Mouse (Mus musculus): ENCODE results near the gene Slc11a1. TPM values are rescaled to one million over a fixed set of nuclear protein-coding genes. Genes with fewer than 3 reads are reported as not detected.

Gene Slc11a1
- polyA plus RNA-seq, 1 experiment from 2014 or later: 2.2 TPM

- H3K27me3 ChIP-seq (ENCODE audit: control insufficient read depth, insufficient read depth, low read length): no peaks in the 10 kb centered on the region
- no peak overlapping the region for H3K4me3 ChIP-seq (ENCODE audit: low read depth, low read length)
- ATAC-seq (ENCODE audit: low read depth): no peak
- H3K27ac ChIP-seq (ENCODE audit: low read depth, low read length): no peak overlapping the region
- H3K4me2 ChIP-seq (ENCODE audit: low read depth, low read length): no peak overlapping the region
- no peaks in the 10 kb centered on the region for H3K9me3 ChIP-seq (ENCODE audit: control insufficient read depth, low read length)
- no peaks in the 10 kb centered on the region for H3K4me1 ChIP-seq (ENCODE audit: control insufficient read depth, insufficient read depth, low read length)
- H3K36me3 ChIP-seq (ENCODE audit: control insufficient read depth, insufficient read depth, low read length): no peaks in the 10 kb centered on the region
- no peak overlapping the region for H3K9ac ChIP-seq (replicated peaks; ENCODE audit: low read depth, low read length)
- WGBS: 93% methylated on average over 4 of the region's 4 CpGs
Observed at GRCm38 (mm10) chr1:74404206-74404605, 29.2 kb downstream of the Slc11a1 start.

- H3K4me3 ChIP-seq (ENCODE audit: low read depth, low read length): no peak within 1 kb of the TSS
- H3K9me3 ChIP-seq (ENCODE audit: control insufficient read depth, low read length): no peaks in the 10 kb centered on the region
- no peak within 1 kb of the TSS for H3K27ac ChIP-seq (ENCODE audit: low read depth, low read length)
- H3K4me1 ChIP-seq (ENCODE audit: control insufficient read depth, insufficient read depth, low read length): no peaks in the 10 kb centered on the region
- no peak within 1 kb of the TSS for H3K4me2 ChIP-seq (ENCODE audit: low read depth, low read length)
- no peak for ATAC-seq (ENCODE audit: low read depth)
- no peaks in the 10 kb centered on the region for H3K36me3 ChIP-seq (ENCODE audit: control insufficient read depth, insufficient read depth, low read length)
- no peaks in the 10 kb centered on the region for H3K27me3 ChIP-seq (ENCODE audit: control insufficient read depth, insufficient read depth, low read length)
- 34% methylated on average over 15 of the region's 15 CpGs for WGBS
- no peak within 1 kb of the TSS for H3K9ac ChIP-seq (replicated peaks; ENCODE audit: low read depth, low read length)
Observed at GRCm38 (mm10) chr1:74408589-74409504, 33.9 kb downstream of the Slc11a1 start, which contains the start of gene Vil1. Vil1 (plus strand) TSS chr1:74409376.

- no peak for ATAC-seq (ENCODE audit: low read depth)
- no peak overlapping the region for H3K27ac ChIP-seq (ENCODE audit: low read depth, low read length)
- no peaks in the 10 kb centered on the region for H3K36me3 ChIP-seq (ENCODE audit: control insufficient read depth, insufficient read depth, low read length)
- WGBS: 55% methylated on average over 2 of the region's 2 CpGs
- H3K4me3 ChIP-seq (ENCODE audit: low read depth, low read length): no peak overlapping the region
- H3K4me2 ChIP-seq (ENCODE audit: low read depth, low read length): no peak overlapping the region
- H3K9ac ChIP-seq (replicated peaks; ENCODE audit: low read depth, low read length): no peak overlapping the region
- H3K9me3 ChIP-seq (ENCODE audit: control insufficient read depth, low read length): no peaks in the 10 kb centered on the region
- no peaks in the 10 kb centered on the region for H3K4me1 ChIP-seq (ENCODE audit: control insufficient read depth, insufficient read depth, low read length)
- no peaks in the 10 kb centered on the region for H3K27me3 ChIP-seq (ENCODE audit: control insufficient read depth, insufficient read depth, low read length)
Observed at GRCm38 (mm10) chr1:74411753-74412325, 36.8 kb downstream of the Slc11a1 start.

GRCm38 (mm10) chr1:74412711-74413110 lies 37.7 kb downstream of the Slc11a1 start:
- H3K36me3 ChIP-seq (ENCODE audit: control insufficient read depth, insufficient read depth, low read length): no peaks in the 10 kb centered on the region
- ATAC-seq (ENCODE audit: low read depth): no peak
- no peaks in the 10 kb centered on the region for H3K4me1 ChIP-seq (ENCODE audit: control insufficient read depth, insufficient read depth, low read length)
- H3K9me3 ChIP-seq (ENCODE audit: control insufficient read depth, low read length): no peaks in the 10 kb centered on the region
- H3K4me3 ChIP-seq (ENCODE audit: low read depth, low read length): no peak overlapping the region
- H3K4me2 ChIP-seq (ENCODE audit: low read depth, low read length): no peak overlapping the region
- WGBS: 86% methylated on average over 8 of the region's 8 CpGs
- H3K27me3 ChIP-seq (ENCODE audit: control insufficient read depth, insufficient read depth, low read length): no peaks in the 10 kb centered on the region
- H3K9ac ChIP-seq (replicated peaks; ENCODE audit: low read depth, low read length): no peak overlapping the region
- no peak overlapping the region for H3K27ac ChIP-seq (ENCODE audit: low read depth, low read length)

- Histone ChIP-seq H3K36me3 (ENCODE audit: control insufficient read depth, insufficient read depth, low read length) (no peaks in the 10 kb centered on the region), H3K4me3 (ENCODE audit: low read depth, low read length) (no peak overlapping the region), H3K27ac (ENCODE audit: low read depth, low read length) (no peak overlapping the region), H3K27me3 (ENCODE audit: control insufficient read depth, insufficient read depth, low read length) (no peaks in the 10 kb centered on the region), H3K4me2 (ENCODE audit: low read depth, low read length) (no peak overlapping the region), H3K9ac (replicated peaks; ENCODE audit: low read depth, low read length) (no peak overlapping the region), H3K4me1 (ENCODE audit: control insufficient read depth, insufficient read depth, low read length) (no peaks in the 10 kb centered on the region), H3K9me3 (ENCODE audit: control insufficient read depth, low read length) (no peaks in the 10 kb centered on the region)
- 35% methylated on average over 4 of the region's 4 CpGs for WGBS
- ATAC-seq (ENCODE audit: low read depth): no peak
Observed at GRCm38 (mm10) chr1:74415143-74415542, 40.1 kb downstream of the Slc11a1 start.

- WGBS: 77% methylated on average over 17 of the region's 17 CpGs
- ATAC-seq (ENCODE audit: low read depth): no peak
Observed at GRCm38 (mm10) chr1:74418747-74419439, 43.9 kb downstream of the Slc11a1 start.

GRCm38 (mm10) chr1:74419440-74419794 lies 44.4 kb downstream of the Slc11a1 start:
- Histone ChIP-seq H3K36me3 (ENCODE audit: control insufficient read depth, insufficient read depth, low read length) (no peaks in the 10 kb centered on the region), H3K4me1 (ENCODE audit: control insufficient read depth, insufficient read depth, low read length) (no peaks in the 10 kb centered on the region), H3K4me3 (ENCODE audit: low read depth, low read length) (no peak overlapping the region), H3K27ac (ENCODE audit: low read depth, low read length) (no peak overlapping the region), H3K9me3 (ENCODE audit: control insufficient read depth, low read length) (no peaks in the 10 kb centered on the region), H3K9ac (replicated peaks; ENCODE audit: low read depth, low read length) (no peak overlapping the region), H3K4me2 (ENCODE audit: low read depth, low read length) (no peak overlapping the region), H3K27me3 (ENCODE audit: control insufficient read depth, insufficient read depth, low read length) (no peaks in the 10 kb centered on the region)
- 76% methylated on average over 9 of the region's 9 CpGs for WGBS
- no peak for ATAC-seq (ENCODE audit: low read depth)

More at GRCm38 (mm10) chr1:74418747-74419439, 43.9 kb downstream of the Slc11a1 start:
- Histone ChIP-seq H3K27me3 (ENCODE audit: control insufficient read depth, insufficient read depth, low read length) (no peaks in the 10 kb centered on the region), H3K4me3 (ENCODE audit: low read depth, low read length) (no peak overlapping the region), H3K27ac (ENCODE audit: low read depth, low read length) (no peak overlapping the region), H3K4me2 (ENCODE audit: low read depth, low read length) (no peak overlapping the region), H3K9me3 (ENCODE audit: control insufficient read depth, low read length) (no peaks in the 10 kb centered on the region), H3K4me1 (ENCODE audit: control insufficient read depth, insufficient read depth, low read length) (no peaks in the 10 kb centered on the region), H3K9ac (replicated peaks; ENCODE audit: low read depth, low read length) (no peak overlapping the region), H3K36me3 (ENCODE audit: control insufficient read depth, insufficient read depth, low read length) (no peaks in the 10 kb centered on the region)

GRCm38 (mm10) chr1:74423147-74423546 lies 48.2 kb downstream of the Slc11a1 start:
- Histone ChIP-seq H3K27ac (ENCODE audit: low read depth, low read length) (no peak overlapping the region), H3K4me3 (ENCODE audit: low read depth, low read length) (no peak overlapping the region), H3K9ac (replicated peaks; ENCODE audit: low read depth, low read length) (no peak overlapping the region), H3K36me3 (ENCODE audit: control insufficient read depth, insufficient read depth, low read length) (no peaks in the 10 kb centered on the region), H3K9me3 (ENCODE audit: control insufficient read depth, low read length) (no peaks in the 10 kb centered on the region), H3K4me1 (ENCODE audit: control insufficient read depth, insufficient read depth, low read length) (no peaks in the 10 kb centered on the region), H3K4me2 (ENCODE audit: low read depth, low read length) (no peak overlapping the region), H3K27me3 (ENCODE audit: control insufficient read depth, insufficient read depth, low read length) (no peaks in the 10 kb centered on the region)
- no peak for ATAC-seq (ENCODE audit: low read depth)
- 34% methylated on average over 8 of the region's 8 CpGs for WGBS

GRCm38 (mm10) chr1:74425845-74426244 lies 50.9 kb downstream of the Slc11a1 start:
- H3K9ac ChIP-seq (replicated peaks; ENCODE audit: low read depth, low read length): no peak overlapping the region
- H3K9me3 ChIP-seq (ENCODE audit: control insufficient read depth, low read length): no peaks in the 10 kb centered on the region
- H3K4me2 ChIP-seq (ENCODE audit: low read depth, low read length): no peak overlapping the region
- WGBS: 79% methylated on average over 7 of the region's 7 CpGs
- no peak overlapping the region for H3K4me3 ChIP-seq (ENCODE audit: low read depth, low read length)
- no peaks in the 10 kb centered on the region for H3K27me3 ChIP-seq (ENCODE audit: control insufficient read depth, insufficient read depth, low read length)
- no peak for ATAC-seq (ENCODE audit: low read depth)
- H3K4me1 ChIP-seq (ENCODE audit: control insufficient read depth, insufficient read depth, low read length): no peaks in the 10 kb centered on the region
- H3K36me3 ChIP-seq (ENCODE audit: control insufficient read depth, insufficient read depth, low read length): no peaks in the 10 kb centered on the region
- no peak overlapping the region for H3K27ac ChIP-seq (ENCODE audit: low read depth, low read length)
